Mouse (Mus musculus): ENCODE data around the gene Thpo. TPM values are rescaled to one million over a fixed set of nuclear protein-coding genes. Genes with fewer than 3 reads are reported as not detected.

Thpo gene
- total RNA-seq, 2 experiments from 2014 or later: 12.6 to 13.4 TPM

Other genes with a start within 250 kb of the Thpo start
- gene Eif2b5, start 235.7 kb downstream of the Thpo start, total RNA-seq (2021): 10 to 100 TPM; 54.3 to 54.7 TPM
- gene Dvl3, start 217.5 kb downstream of the Thpo start, total RNA-seq (2021): 10 to 100 TPM; 51.9 to 55.7 TPM
- gene Ap2m1, start 199.0 kb downstream of the Thpo start, total RNA-seq (2021): 100 to 1,000 TPM; 702 to 704 TPM
- gene Abcf3, start 185.9 kb downstream of the Thpo start, total RNA-seq (2021): 100 to 1,000 TPM; 100 TPM
- gene Vwa5b2, start 145.0 kb downstream of the Thpo start, total RNA-seq (2021): 10 to 100 TPM; 21.2 to 23.7 TPM
- gene Eef1akmt4, start 122.9 kb downstream of the Thpo start, total RNA-seq (2021): 1 to 10 TPM; 2.4 to 2.8 TPM
- gene Gm49333, start 122.9 kb downstream of the Thpo start, total RNA-seq (2021): not detected
- gene Alg3, start 122.8 kb downstream of the Thpo start, total RNA-seq (2021): 10 to 100 TPM; 11.7 to 12.9 TPM
- gene Camk2n2, start 113.2 kb downstream of the Thpo start, total RNA-seq (2021): 10 to 100 TPM; 82.8 to 87.9 TPM
- 10 to 100 TPM; 24.6 to 27.1 TPM for gene Ece2, start 104.7 kb downstream of the Thpo start, total RNA-seq (2021)
- gene Psmd2, start 82.9 kb downstream of the Thpo start, total RNA-seq (2021): 100 to 1,000 TPM; 206 to 212 TPM
- 100 to 1,000 TPM; 278 to 283 TPM for gene Eif4g1, start 66.2 kb downstream of the Thpo start, total RNA-seq (2021)
- 100 to 1,000 TPM; 445 to 503 TPM for gene Fam131a, start 41.3 kb downstream of the Thpo start, total RNA-seq (2021)
- 10 to 100 TPM; 21.5 to 26.2 TPM for gene Polr2h, start 16.8 kb downstream of the Thpo start, total RNA-seq (2021)
- gene Clcn2, start 16.8 kb downstream of the Thpo start, total RNA-seq (2021): 10 to 100 TPM; 73.3 to 75.5 TPM
- 10 to 100 TPM; 87.9 to 90.5 TPM for gene Chrd, start 1.4 kb downstream of the Thpo start, total RNA-seq (2021)

Data from layer of hippocampus, adult 18-20 months (tissue).